Mouse (Mus musculus): Measurements from ENCODE around the gene Trim43a. TPM values are rescaled to one million over a fixed set of nuclear protein-coding genes. Genes with fewer than 3 reads are reported as not detected.
"Not testable (repeated sequence)": the region's sequence is repeated elsewhere in the genome, so short reads cannot be mapped to it uniquely, and the experiment has no call there.

Gene Trim43a
- under 1 TPM in 1 of 2 experiments, not detected in 1; 0.24 TPM for total RNA-seq (2021)

DNA sequence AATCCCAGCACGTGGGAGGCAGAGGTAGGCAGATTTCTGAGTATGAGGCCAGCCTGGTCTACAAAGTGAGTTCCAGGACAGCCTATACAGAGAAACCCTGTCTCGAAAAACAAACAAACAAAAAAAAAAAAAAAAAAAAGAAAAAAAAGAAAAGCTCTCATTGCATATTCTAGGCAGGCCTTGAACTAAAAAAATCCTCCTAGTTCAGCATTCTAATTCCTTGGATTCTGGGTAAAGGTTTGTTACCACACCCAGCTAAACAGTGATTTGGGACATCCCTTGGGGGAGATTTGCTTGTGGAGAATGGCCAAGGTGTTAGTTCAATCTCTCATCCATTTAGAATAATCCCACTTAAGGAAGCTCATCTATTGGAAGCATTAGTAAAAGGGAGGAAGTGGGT lies at the start of gene Trim43a:
Gene Trim43a, plus strand, starts transcription at position 301 of the 400 bp plus-strand sequence.
- intact Hi-C loops (cut with DNase I), result not testable (repeated sequence)

DNA sequence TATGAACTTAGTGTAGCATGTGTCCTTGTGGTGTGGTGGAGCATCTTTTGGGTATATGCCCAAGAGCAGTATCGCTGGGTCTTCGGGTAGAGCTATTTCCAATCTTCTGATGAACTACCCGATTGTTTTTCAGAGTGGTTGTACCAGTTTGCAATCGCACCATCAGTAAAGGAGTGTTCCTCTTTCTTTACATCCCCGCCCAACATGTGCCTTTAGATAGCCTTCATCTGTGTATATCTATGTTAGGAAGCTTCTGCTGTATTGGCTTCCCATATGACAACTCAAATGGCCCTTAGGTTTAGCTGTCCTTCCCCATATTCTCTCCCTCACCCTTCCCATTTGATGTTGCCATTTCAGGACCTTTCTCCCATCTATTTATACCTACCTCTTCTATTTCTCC lies 46.6 kb upstream of the Trim43a start:
- no peak for DNase-seq
- intact Hi-C loops (cut with DNase I), result loop anchor here (10.0 kb wide), 1 partner anchor 289 kb away; no protein-coding TSS in a partner anchor

More for the DNA sequence above, at the start of gene Trim43a:
- not testable (repeated sequence) for DNase-seq

- intact Hi-C loops (cut with DNase I), result loop anchor here (10.0 kb wide), 1 partner anchor 295 kb away; no protein-coding TSS in a partner anchor
- no peak for DNase-seq
Observed at GRCm38 (mm10) chr9:88539546-88540224, 41.0 kb upstream of the Trim43a start.

GRCm38 (mm10) chr9:88542816-88543215 lies 37.9 kb upstream of the Trim43a start:
- no peak for DNase-seq
- intact Hi-C loops (cut with DNase I), result no loop called here

DNA sequence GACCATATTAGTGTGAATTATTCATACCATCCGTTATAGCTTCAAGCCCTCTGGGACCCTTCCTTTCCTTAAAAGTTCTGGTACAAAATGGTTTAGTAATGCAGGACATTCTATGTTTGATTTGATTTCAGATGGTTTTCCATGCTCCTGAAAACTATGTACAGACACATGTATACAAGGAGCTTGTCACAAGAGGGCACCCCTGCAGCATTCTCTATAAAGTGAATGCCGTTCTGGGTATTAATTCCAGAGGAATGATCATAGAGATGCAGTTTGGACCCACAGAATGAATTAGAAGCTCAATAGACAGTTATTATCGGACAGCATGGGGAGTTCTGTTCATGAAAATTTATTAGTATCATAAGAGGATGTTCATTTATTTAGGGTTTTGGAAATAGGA lies 35.2 kb upstream of the Trim43a start:
- DNase-seq, result peak; percentile 39
- intact Hi-C loops (cut with DNase I), result no loop called here

DNA sequence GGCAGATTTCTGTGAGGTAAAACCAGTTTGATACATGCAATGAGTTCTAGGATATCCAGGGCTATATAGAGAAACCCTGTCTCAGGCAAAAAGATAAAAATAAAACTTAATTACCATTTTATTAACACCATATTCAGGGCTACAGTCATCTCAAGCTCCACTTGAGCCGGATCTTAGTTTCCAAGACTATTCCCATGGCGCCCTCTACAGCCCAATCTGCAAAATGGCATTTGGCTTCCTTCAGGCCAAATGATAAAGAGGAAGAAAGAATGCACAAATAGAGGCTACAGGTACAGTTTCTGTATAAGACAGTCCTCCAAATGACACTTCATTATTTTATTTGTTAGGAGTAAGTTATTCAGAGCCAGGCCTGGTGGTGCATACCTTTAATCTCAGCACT lies 34.5 kb upstream of the Trim43a start:
- intact Hi-C loops (cut with DNase I), result no loop called here
- DNase-seq, result peak; percentile 43

DNA sequence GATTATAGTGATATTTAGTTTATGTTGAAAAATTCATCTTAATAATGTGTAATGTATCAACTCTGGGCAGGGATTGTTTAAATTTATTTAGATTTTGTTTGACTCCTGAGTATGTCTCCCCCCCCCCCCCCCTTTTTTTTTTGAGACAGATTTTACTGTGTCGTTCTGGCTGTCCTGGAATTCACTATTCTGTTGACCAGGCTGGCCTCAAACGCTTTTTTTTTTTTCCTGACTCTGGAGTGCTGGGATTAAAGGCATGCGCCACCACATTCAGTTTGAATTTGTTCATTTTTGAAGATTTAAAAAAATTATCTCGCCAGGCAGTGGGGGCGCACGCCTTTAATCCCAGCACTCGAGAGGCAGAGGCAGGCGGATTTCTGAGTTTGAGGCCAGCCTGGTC lies 34.0 kb upstream of the Trim43a start:
- DNase-seq, result no peak
- intact Hi-C loops (cut with DNase I), result no loop called here

DNA sequence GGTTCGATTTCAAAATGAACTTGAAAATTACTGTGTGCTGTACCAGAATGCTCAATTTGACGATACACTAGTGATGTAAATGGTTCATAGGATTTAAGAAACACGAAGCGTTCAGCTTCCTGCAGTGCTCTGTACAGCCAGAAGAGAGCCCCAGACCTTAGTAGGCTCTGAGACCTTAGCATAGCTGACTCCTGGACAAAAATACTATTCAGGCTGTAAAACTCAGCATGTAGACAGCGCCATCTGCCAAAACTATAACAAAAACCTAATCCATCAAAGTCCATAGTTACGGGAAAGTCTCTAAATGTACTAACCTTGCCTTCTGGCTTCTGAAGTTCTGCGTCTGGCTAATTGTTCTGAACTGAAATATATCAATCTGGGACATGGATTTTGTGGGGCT lies 33.4 kb upstream of the Trim43a start:
- DNase-seq, result no peak
- intact Hi-C loops (cut with DNase I), result no loop called here

DNA sequence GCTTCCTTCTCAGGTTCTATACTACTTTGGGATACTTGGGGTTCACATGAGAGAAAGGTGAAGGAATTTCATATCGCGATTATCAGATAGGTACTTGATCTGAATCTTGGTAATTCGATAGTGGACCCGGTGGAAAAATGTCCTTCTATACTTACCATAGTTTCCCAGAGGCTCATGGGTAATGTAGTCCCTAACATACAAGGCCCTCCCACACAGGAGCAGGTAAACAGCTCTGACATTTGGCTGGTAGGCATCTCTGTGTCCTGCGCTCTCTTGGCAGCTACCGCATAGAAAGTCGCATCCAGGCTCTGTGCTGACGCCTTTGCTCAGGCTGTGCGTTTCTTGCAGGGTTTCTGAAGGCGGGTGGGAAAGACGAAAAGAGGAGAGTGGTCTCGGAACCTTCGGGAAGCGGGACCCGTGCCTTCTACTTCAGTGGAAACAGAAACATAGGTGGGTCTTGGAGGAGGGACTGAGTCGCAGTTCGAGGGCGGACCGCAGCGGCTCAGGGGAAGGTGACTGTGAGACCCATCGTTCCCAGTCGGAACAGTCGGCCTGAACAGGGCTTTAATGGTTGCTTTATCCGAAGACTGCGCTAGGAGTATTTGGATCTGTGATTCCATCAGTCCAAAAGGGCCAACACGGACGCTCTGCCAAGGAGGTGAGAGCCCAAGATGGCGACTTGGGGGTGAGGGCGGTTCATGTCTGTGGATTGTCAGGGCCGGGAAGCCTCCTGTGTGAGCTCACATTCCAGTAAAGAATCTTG lies 32.7 kb upstream of the Trim43a start, which contains the start of gene Zfp949:
Gene Zfp949, plus strand, starts transcription at position 170 of the 763 bp plus-strand sequence.
- intact Hi-C loops (cut with DNase I), result no loop called here
- peak; percentile 57 for DNase-seq

DNA sequence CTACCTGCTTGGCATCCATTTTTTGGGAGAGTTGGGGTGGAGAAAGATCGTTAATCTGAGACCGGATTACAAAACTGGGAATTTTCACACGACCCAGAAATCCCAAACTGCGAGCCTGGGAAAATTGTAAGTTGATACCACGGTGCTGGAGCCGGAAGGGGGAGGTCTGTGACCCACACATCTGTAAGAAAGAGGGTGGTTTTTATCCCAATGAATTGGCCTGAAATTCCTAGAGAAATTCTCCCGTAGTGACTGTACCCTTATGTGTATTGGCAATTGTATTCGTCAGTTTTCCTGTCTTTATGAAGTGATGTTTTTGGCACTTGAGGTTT lies 32.1 kb upstream of the Trim43a start:
- no peak for DNase-seq
- intact Hi-C loops (cut with DNase I), result no loop called here

- no peak for DNase-seq
- intact Hi-C loops (cut with DNase I), result no loop called here
Observed at GRCm38 (mm10) chr9:88553071-88553470, 27.6 kb upstream of the Trim43a start.

- intact Hi-C loops (cut with DNase I), result no loop called here
- DNase-seq, result no peak
Observed at GRCm38 (mm10) chr9:88558146-88558545, 22.5 kb upstream of the Trim43a start.

- DNase-seq, result not testable (repeated sequence)
Observed at GRCm38 (mm10) chr9:88561476-88561875, 19.2 kb upstream of the Trim43a start.

GRCm38 (mm10) chr9:88570471-88570870 lies 10.2 kb upstream of the Trim43a start:
- DNase-seq; intact Hi-C loops (cut with DNase I): not testable (repeated sequence)

More at GRCm38 (mm10) chr9:88561476-88561875, 19.2 kb upstream of the Trim43a start:
- intact Hi-C loops (cut with DNase I), result not testable (repeated sequence)

DNA sequence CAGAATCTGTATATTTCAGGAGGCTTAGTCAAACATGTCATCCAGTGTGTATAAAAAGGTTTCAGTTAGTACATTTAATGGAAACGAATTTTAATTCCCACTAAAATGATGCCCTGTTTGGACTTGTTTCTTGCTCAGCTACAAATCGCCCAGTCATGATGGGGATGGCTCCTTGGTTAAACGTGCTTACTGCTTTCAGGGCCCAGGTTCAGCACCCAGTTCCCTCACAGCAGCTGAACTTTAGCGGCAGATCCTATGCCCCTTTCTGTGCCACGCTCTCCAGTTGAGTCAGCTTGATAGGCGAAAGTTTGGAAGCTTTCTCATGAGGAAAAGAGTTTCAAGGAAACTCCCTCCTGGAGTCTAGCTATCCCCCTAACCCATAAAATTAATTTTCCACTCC lies 13.0 kb downstream of the Trim43a start:
- intact Hi-C loops (cut with DNase I), result not testable (repeated sequence)

DNA sequence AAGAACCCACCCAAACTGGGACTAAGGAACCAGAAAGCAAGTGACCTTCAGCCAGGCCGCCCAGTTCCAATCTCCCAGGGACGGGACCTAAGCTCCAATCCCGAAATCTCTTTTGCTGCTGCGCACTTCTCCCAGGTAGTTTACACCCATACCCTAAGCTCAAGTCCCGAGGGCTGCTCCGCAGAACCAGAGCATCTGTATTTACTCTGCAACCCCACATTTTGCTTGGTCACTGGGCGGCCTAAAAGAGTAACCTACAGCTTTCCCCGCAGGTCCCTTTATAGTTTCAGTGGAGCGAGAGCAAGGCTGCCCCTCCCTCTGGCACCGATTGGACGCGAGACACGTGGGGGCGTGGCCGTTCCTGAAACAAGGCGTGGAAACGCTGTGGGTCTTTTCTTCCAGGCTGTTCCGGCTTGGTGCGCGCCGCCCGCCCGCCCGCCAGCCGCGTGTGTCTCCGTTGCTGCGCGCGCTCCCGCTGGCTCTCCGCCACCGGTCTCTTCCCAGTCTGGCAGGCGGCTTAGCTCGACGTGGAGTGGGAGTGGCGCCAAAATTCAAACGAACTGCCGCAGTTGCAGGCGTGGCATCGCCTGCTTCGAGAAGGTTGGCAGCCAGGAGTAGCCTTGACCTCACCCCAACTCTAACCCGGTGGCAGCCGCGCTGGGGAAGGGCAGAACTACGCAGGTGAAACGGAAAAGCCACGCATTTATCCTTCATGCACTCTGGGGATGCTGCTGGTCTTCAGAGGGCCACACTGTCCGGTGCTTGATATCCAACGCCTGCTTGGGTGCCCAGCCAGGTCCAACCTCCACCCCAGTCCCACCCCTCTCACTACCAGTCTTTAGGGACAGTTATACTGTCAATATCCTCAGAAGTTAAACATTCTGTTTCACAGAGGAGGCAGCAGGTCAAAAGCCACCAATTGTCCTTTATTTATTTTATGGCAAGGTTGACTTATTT lies 18.8 kb downstream of the Trim43a start:
- peak; percentile 100 for DNase-seq
- intact Hi-C loops (cut with DNase I), result not testable (repeated sequence)

More for the DNA sequence above, 13.0 kb downstream of the Trim43a start:
- not testable (repeated sequence) for DNase-seq

DNA sequence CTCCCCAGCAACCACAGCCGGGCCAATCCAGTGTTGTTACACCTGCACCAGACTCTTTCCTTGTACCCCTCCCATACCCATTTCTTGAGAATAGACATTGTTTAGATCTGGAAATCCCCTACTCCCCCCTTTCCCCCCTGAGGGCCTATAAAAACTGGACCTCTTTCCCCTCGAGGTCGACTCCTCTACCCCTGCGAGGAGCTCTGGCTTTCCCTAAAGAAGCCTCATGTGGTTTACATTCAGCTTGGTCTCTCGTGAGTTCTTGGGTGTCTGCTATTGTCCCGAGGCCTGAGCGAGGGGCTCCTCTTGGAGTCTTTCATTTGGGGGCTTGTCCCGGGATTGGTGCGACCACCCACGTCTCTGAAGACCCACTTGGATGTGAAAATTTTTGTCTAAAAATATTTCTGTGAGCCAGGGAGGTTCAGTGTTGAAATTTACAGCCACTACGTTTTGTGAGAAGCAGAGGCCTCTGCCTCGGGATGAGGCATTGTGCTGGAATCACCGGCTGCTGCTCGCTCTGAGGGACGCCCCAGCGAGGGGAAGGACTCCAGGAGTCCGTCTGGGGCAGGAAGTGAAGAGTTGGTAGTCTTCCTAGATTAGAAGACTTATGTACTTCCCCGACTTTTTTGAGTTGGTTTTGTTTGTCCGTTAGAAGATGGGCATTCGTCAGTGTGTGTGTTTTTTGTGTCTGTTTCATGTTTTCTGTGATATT lies 45.3 kb downstream of the Trim43a start:
- intact Hi-C loops (cut with DNase I); DNase-seq: not testable (repeated sequence)

GRCm38 (mm10) chr9:88638125-88638524 lies 57.4 kb downstream of the Trim43a start:
- DNase-seq; intact Hi-C loops (cut with DNase I): not testable (repeated sequence)
